Mouse (Mus musculus) lung, postnatal 4 days (tissue): ENCODE measurements around the gene Olfr1512.
"Not testable (repeated sequence)": the region's sequence is repeated elsewhere in the genome, so short reads cannot be mapped to it uniquely, and the experiment has no call there.

Experiments
- DNase-seq, 2 experiments: peaks; one replicate each; pipeline ENCODE4 v3.0.0; 2021

Gene Olfr1512

DNA sequence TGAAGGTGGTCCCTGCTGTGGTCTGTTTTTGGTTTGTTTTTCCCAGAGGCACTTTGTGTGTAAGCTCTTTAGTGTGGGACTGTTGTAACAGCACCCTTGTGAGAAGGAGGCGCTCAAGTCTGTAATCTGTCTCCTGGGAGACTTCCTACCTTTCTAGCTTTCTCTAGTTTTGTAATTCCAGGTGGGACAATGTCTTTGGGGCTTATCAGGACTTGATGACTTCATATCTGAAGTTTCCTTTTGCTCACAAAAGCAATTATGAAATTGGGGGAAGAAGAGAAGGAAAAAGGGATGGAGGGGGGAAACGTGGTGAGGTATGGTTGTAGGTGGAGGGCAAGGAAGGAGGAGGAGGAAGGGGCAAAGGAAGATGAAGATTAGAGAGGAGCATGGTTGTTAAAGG, at the start of gene Olfr1512:
Gene Olfr1512 (minus strand): TSS at position 101 of the 400 bp plus-strand sequence.
- DNase-seq, result no peak

DNA sequence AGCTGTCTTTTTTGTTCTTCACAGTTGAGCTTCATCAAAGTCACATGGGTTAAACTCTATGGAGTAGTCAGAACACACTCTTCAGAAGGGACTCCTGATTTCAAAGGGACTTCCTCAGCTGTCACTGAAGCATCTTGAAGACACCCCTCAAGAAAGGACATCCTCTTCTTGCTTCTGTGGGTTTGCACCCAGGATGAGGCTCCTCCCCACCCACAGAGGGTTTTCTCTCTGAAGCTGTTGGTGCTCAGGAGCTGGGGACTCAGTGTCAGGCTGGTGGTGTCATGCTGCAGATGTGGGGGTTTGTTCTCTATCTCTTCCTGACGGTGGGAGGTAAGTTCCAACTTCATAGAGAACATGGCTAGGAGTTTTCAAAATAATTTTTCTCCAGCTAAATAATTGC, 48.7 kb upstream of the Olfr1512 start:
- DNase-seq, result no peak

DNA sequence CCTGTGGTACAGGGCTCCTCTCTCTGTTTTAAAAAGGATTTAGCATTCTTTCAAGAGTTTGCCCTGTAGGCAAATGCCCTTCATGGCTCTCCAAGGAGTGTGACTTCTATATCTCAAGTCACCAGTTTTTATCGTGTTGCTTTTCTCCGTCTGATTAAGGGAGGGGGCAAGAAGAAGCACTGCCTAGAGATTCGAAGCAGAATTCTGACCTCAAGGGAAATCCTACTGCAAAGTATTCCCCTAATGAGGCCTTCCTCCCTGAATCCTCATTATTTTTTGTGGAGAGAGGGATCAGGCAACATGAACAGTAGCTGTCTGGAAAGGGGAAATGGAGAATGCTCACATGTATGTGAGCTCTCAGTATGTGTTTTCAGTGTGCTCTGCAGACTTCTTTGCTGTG, 35.3 kb upstream of the Olfr1512 start, which contains the start of gene Olfr1510:
Gene Olfr1510 (minus strand): TSS at position 101 of the 400 bp plus-strand sequence.
- no peak for DNase-seq

DNA sequence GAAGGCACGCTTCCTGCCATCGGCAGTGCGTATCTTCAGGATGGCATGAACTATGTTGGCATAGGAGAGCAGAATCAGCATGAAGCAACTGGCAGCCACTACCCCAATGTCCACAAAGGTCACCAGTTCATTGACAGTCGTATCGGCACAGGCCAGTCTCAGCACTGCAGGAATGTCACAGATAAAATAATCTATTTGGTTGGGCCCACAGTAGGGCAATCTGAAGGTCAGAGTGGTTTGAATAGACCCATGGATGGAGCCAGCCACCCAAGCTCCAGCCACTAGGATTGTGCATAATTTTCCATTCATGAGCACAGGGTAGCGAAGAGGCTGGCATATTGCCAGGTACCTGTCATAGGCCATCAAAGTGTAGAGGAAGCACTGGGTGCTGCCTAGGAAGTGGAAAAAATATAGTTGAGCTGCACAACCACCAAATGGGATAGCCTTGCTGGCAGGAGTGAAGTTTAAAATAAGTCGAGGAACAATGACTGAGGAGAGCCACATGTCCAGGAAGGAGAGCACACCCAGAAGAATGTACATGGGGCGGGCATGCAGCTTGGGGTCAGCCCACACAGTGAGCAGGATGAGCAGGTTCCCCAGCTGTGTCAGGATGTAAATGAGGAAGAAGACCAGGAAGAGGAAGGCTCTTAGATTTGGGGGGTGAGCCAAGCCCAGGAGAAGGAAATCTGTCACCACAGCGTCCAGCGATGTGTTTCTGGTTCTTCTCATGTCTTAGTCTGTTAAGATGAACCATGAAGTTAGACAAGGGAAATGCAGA, 31.4 kb upstream of the Olfr1512 start:
- DNase-seq, result not testable (repeated sequence)

DNA sequence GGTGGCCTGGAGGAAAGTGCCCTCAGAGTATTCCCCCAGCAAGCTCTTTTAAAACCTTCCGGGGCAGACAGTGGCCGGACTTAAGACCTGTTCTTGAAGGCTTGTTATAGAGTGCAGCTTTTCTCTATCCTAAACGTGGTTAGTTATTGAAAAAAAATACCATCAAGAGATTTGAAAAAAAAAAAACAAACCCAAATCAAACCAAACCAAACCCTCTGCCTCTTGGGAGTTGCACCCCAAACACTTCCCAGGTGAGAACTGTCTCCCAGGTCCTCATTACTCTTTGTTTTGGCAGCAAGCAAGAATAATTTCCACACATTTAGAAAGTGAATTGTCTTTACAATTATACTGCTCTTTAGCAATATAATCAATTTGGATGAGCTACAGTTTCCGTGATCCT, 18.3 kb upstream of the Olfr1512 start, which contains the start of gene Olfr1511:
Gene Olfr1511 (minus strand): TSS at position 101 of the 400 bp plus-strand sequence.
- DNase-seq, result no peak

DNA sequence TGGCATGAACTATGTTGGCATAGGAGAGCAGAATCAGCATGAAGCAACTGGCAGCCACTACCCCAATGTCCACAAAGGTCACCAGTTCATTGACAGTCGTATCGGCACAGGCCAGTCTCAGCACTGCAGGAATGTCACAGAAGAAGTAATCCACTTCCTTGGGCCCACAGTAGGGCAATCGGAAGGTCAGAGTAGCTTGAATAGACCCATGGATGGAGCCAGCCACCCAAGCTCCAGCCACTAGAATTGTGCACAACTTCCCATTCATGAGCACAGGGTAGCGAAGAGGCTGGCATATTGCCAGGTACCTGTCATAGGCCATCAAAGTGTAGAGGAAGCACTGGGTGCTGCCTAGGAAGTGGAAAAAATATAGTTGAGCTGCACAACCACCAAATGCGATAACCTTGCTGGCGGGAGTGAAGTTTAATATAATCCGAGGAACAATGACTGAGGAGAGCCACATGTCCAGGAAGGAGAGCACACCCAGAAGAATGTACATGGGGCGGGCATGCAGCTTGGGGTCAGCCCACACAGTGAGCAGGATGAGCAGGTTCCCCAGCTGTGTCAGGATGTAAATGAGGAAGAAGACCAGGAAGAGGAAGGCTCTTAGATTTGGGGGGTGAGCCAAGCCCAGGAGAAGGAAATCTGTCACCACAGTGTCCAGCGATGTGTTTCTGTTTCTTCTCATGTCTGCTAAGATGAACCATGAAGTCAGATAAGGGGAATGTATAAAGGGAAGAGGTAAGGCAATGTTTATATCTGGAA, 11.3 kb upstream of the Olfr1512 start:
- DNase-seq, result not testable (repeated sequence)

DNA sequence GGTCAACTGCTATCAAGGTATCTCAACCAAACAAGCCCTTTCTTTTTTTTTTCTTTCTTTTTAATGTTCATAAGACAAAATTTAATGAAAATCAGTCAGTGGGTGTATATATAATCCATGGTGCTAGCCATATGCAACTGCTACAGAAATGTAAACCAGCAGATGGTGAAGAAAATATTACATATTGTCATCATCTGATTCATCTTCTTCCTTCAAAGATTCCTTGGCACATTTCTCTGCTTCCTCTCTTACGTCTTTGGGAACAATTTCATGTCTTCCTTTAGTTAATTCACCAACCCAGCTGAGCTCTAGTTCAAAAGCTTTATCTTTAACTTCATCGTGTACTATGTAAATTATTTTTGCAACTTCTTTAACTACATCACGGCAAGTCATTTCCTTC, 10.2 kb downstream of the Olfr1512 start:
- DNase-seq, result no peak

DNA sequence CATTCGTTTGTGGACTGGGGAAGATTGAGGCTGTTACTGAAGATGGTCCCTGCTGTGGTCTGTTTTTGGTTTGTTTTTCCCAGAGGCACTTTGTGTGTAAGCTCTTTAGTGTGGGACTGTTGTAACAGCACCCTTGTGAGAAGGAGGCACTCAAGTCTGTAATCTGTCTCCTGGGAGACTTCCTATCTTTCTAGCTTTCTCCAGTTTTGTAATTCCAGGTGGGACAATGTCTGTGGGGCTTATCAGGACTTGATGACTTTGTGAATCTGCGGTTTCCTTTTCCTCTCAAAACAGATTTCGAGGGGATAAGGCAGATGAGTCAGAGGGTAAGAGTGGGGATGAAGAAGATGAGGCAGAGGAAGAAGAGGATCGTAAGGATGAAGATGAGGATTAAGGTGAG, 22.7 kb downstream of the Olfr1512 start, which contains the start of gene Olfr1513:
Gene Olfr1513 (minus strand): TSS at position 101 of the 400 bp plus-strand sequence.
- no peak for DNase-seq

DNA sequence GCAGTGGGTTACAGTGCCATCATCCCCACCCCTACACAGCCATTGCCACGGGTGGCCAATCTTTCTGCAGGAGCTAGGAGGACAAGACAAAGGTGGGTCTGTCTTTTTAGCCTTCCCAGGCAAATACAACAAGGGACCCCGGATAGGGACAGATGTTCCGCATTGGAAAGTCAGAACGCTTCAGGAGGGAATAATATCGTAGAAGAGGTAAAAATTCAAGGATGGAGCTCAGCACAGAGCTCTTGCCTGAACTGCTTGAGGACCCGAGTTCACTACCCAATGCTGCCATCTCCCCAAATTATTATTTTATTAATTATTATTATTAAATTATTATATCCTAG, 39.5 kb downstream of the Olfr1512 start:
- no peak for DNase-seq

DNA sequence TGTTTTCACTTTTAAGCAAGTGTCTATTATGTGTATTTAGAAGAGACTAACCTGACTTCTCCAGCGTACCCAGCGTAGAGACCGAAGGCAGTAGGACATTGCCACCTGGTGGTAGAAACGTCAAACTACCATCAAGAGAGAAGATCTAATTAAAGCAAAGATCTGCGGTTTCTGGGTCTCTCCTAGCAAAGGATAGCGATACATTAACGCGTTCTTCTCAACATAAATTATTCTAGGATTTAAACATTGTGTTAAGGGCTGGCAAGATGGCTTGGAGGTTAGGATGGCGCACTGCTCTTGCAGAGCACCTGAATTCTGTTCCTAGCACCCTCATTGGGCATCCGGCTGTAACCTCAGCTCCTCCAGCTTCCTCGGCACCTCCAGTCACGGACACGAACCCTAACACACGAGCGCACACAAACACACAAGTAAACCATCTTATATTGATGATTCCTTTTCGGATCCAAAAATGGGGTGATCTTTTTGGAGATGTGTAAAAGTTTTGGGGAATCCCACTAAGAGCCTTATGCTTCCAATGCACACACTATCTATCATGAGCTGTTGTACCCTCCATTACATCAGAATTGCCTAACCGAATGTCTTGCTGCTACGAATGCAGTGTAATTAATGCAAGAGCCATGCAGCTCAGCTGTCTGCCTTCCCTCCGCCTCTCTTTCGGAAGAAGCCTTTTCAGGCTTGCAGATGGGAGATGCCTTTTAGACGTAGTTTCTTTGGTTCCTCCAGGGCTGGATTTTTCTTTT, 40.0 kb downstream of the Olfr1512 start:
- peak in 1 of 2 experiments; percentile 60 for DNase-seq

DNA sequence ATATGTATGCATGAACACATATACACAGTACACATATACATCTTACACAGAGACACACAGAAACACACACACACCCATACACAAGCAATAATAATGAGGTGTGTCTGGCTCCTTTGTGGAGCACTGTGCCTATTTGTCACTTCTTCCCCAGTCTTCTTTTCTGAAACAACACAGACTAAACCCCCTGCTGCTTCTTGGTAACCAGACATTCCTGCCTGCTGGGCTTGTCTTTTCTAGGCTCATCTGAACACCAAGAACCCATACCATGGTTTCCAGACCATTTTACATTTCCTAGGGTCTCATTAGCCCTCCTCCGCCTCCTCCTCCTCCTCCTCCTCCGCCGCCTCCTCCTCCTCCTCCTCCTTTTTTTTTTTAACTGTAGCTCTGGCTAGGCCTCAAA, 46.8 kb downstream of the Olfr1512 start:
- DNase-seq, result no peak

DNA sequence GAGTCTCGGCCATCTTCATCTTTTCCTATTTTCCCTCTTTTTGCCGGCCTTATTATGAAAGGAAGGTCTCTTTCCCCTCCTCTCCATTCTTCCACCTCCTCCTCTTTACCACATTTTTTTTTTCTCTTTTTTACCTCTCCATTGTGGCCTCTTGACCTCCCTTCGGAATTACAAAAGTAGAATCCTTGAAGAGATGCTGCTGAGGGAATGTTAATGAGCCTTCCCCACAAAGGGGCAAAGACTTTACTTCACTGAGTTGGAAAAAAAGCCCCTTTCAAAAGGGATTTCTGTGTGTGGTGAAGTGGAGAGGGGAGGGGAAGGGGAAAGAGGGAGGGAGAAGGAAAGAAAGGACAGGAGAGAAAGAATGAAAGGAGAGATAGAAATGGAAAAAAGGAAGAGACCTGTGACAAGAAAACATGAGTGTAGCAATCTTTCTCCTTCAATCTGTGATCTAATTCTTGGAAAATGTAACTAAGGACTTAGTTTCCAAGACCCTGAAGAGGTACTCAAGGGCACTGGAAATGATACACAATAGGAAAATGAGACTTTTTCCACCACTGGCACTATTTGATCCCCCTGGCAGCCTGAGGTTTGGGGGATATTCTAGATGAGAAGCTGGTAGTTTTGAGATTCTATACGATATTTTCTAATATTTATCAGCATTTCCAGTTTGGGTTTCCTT, 47.8 kb downstream of the Olfr1512 start:
- DNase-seq, result no peak

DNA sequence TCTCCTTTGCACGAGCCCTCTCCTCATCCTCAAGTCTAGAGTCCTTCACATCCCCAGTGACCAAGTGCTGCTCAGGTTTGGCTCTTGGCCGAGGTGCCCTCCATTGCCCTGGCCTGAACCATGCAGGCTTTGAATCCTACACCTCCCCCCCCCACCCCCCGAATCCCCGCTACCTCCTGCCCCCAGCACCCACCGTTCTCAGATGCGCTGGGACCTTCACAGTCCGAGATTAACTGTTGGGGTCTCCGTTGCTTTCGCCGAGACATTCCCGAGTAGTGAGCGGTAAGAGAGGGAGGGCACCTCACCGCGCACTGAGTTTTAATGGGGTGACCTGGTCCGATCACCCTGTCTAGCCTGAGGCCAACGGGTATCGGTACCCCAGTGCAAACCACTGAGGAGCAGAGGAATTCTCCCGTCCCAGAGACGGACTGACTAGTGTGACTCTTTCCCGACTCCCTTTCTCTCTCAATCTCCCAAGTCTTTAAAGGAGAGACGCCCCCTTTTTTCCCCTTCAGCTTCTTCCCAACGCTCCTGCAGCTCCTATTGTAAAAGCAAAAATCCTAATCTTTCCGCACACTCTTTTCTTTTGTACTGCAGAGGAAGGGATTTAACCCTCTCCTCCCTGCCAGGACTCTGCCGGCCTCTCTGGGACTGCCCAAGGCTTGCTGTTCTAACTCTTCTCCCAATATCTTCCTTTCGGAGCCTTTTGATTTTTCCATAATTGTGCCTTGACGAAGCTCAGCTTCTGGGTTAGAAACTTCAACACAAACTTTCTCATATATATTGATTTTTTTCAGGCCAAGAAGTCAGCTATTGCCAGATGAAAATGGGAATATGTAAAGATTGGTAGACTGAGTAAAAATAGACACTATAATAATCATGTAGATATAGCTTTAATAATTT, 50.8 kb downstream of the Olfr1512 start, which contains the start of gene Sall2:
Gene Sall2 (minus strand): TSS at position 853 of the 903 bp plus-strand sequence.
- no peak for DNase-seq

DNA sequence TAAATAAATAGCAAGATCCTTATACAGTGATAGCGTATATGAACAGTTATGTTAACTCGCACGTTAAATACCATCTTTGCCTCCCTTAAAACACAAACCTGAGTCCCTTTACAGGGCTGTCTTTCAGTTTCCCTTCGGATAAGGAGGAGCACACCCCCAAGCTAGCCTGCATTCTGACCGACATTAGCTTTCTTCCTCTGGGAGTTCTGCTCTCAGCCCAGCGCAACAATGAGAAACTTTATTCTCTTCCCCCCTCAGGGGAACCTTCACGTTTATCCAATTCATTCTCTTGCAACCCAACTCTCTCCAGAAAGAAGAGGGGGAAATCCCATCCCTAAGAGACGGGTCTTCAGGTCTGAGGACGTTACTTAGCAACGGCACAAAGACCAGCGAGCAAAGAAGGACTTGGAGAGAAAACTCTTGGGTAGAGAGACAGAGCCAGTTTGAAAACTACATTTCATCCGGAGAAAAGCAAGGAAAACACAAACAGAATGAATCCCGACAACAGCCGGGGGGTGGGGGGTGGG, 51.5 kb downstream of the Olfr1512 start:
- DNase-seq, result no peak

DNA sequence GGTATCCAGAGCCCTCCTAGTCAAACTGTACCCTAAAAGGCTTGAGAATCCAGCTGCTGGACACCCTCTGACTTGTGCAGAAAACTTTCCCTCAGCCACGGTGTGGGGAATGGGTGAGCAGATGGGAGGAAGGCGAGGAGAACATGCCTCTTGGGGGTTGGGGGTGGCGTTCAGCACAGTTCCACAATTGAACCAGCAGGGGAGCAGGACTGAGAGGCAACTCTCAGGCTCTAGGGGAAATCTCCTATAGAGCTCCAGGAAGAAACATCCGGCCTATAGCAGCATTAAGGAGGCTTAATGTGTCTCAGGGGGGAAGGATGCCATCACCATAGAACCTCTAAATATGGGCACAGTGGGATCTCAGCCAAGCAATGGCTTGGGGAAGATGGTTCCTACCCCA, 53.1 kb downstream of the Olfr1512 start:
- no peak for DNase-seq
